Mouse (Mus musculus) G1E (cell line): Measurements from ENCODE around the gene Wdr12.

Source experiments
- CTCF ChIP-seq: IDR thresholded peaks from 2 replicates; pipeline ENCODE4 v1.5.1; 2012; ENCODE audit warnings: low read depth, low read length, inconsistent platforms, mixed read lengths
- GATA2 ChIP-seq: IDR thresholded peaks from 2 replicates; pipeline ENCODE4 v1.6.1; 2012; ENCODE audit warnings: low read depth, low read length, inconsistent platforms, borderline replicate concordance
- TAL1 ChIP-seq: conservative IDR thresholded peaks from 2 replicates; pipeline ENCODE4 v1.6.1; 2012; ENCODE audit warnings: low read depth, low read length, inconsistent platforms, mixed read lengths

DNA sequence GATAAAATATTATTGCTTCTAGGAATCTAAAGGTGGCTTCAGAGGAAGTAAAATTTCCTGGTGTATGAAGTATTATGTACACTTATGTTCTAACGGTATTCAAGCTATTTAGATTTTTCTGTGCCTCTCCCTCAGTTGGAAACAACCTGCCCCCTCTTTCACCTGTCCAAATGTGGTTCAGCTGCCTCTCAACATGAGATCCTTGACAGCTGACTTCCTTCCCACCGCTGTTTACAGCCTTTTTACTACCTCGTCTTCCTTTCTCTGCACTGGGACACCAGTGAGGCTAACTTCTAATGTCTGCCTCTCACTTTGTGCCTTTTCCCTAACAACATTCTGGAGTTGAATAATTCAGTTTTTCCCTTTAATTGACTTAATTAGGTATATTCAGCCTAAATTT, 22.9 kb downstream of the Wdr12 start:
- TF ChIP-seq CTCF (no peak), GATA2 (no peak), TAL1 (no peak)
